Mouse (Mus musculus): ENCODE measurements around the gene Ndufa6. TPM values are rescaled to one million over a fixed set of nuclear protein-coding genes. Genes with fewer than 3 reads are reported as not detected.
A peak's percentile ranks its signal among the peaks of the same experiment; 100 is the strongest.

The Ndufa6 gene
- total RNA-seq, 1 experiment, result 306 TPM

DNA sequence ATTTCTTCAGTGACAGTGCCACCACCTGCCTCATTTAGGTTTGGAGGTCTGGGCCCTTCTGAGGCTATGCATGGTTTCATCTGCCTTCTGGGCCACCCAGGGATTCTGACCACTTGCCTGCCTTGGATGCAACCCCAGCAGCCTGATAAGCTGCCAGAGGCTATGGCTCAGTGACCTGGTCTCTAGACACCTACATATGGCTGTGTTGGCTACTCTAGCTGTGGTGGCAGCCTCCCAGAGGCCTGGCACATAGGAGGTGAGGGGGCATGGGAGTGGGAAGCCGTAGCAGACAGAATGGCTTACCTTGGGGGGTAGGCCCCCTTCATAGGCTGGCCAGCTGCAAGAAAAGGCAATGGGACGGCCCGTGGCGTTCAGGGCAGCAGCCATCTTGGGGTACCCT lies 18.9 kb downstream of the Ndufa6 start:
- no peak overlapping the region for H3K9ac ChIP-seq (ENCODE audit: insufficient read depth, low read depth, low read length, poor library complexity, severe bottlenecking)
- peaks cover 18% of the 10 kb centered on the region; the same call in 1 of the 2 replicates for H3K36me3 ChIP-seq (ENCODE audit: control insufficient read depth, insufficient read depth, low read length, poor library complexity, severe bottlenecking)
- TF ChIP-seq CHD2 (IDR thresholded peaks at IDR 0.05; ENCODE audit: low read depth, low read length) (no peak), HCFC1 (IDR thresholded peaks at IDR 0.05; ENCODE audit: borderline replicate concordance, insufficient read depth, low read length) (no peak)
- no peak for DNase-seq (ENCODE audit: low read depth, low spot score)
- no peak overlapping the region for H3K27ac ChIP-seq (ENCODE audit: insufficient read depth, low read depth, low read length, poor library complexity, severe bottlenecking)
- no peak overlapping the region for H3K4me3 ChIP-seq (ENCODE audit: insufficient read depth in 1 of 2, low read depth in 1 of 2, low read length in 2 of 2, poor library complexity in 1 of 2, severe bottlenecking in 1 of 2)
- H3K9me3 ChIP-seq (ENCODE audit: control insufficient read depth, insufficient read depth, low read depth, low read length), result no peaks in the 10 kb centered on the region
- in situ Hi-C loops (cut with MboI; ENCODE audit: low sequenced_read_pairs in 2 of 2, unreplicated experiment in 2 of 2), result no loop called here
- H3K4me1 ChIP-seq (ENCODE audit: control insufficient read depth in 2 of 2, insufficient read depth in 2 of 2, low read length in 2 of 2, poor library complexity in 1 of 2), result peaks cover 5 to 13% of the 10 kb centered on the region in 2 experiments; a peak in 2 of 4 replicates

GRCm38 (mm10) chr15:82325382-82325781 lies 28.7 kb downstream of the Ndufa6 start:
- Histone ChIP-seq H3K9ac (ENCODE audit: insufficient read depth, low read depth, low read length, poor library complexity, severe bottlenecking) (no peak overlapping the region), H3K9me3 (ENCODE audit: control insufficient read depth, insufficient read depth, low read depth, low read length) (no peaks in the 10 kb centered on the region), H3K36me3 (ENCODE audit: control insufficient read depth, insufficient read depth, low read length, poor library complexity, severe bottlenecking) (peaks cover 3% of the 10 kb centered on the region; the same call in 1 of the 2 replicates), H3K4me3 (ENCODE audit: insufficient read depth in 1 of 2, low read depth in 1 of 2, low read length in 2 of 2, poor library complexity in 1 of 2, severe bottlenecking in 1 of 2) (no peak overlapping the region), H3K4me1 (ENCODE audit: control insufficient read depth in 2 of 2, insufficient read depth in 2 of 2, low read length in 2 of 2, poor library complexity in 1 of 2) (peaks cover 0 to under 1% of the 10 kb centered on the region in 2 experiments; a peak in 1 of 4 replicates), H3K27ac (ENCODE audit: insufficient read depth, low read depth, low read length, poor library complexity, severe bottlenecking) (no peak overlapping the region)
- in situ Hi-C loops (cut with MboI; ENCODE audit: low sequenced_read_pairs in 2 of 2, unreplicated experiment in 2 of 2), result no loop called here
- TF ChIP-seq ZNF384 (IDR thresholded peaks at IDR 0.05; ENCODE audit: low read depth, low read length) (no peak), HCFC1 (IDR thresholded peaks at IDR 0.05; ENCODE audit: borderline replicate concordance, insufficient read depth, low read length) (no peak), ZC3H11A (IDR thresholded peaks at IDR 0.05; ENCODE audit: borderline replicate concordance, low read depth, low read length) (no peak), CHD2 (IDR thresholded peaks at IDR 0.05; ENCODE audit: low read depth, low read length) (no peak), MAFK (IDR thresholded peaks at IDR 0.05; ENCODE audit: insufficient read depth, low read depth, low read length) (no peak)
- DNase-seq (ENCODE audit: low read depth, low spot score), result no peak

- DNase-seq (ENCODE audit: low read depth, low spot score), result no peak
- in situ Hi-C loops (cut with MboI; ENCODE audit: low sequenced_read_pairs in 2 of 2, unreplicated experiment in 2 of 2), result no loop called here
- H3K4me1 ChIP-seq (ENCODE audit: control insufficient read depth in 2 of 2, insufficient read depth in 2 of 2, low read length in 2 of 2, poor library complexity in 1 of 2), result no peaks in the 10 kb centered on the region; a peak in 1 of 4 replicates
Measured at GRCm38 (mm10) chr15:82322195-82322594, 31.9 kb downstream of the Ndufa6 start.

DNA sequence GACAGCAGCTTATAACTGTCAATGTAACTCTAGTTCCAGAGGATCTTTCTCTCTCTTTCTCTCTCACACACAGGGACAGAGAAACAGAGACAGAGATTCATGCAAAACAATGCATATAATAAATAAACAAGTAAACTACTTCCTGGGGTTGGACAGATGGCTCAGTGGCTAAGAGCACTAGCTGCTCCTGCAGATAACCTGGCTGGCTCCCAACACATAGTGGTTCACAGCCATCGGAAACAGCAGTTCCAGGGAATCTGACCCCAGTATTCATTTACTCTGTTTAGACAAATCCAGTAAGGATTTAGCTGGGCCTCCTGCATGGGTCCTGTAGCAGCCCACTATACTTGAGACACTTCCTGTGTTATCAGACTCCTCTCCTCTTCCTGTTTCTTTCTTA lies 34.5 kb downstream of the Ndufa6 start:
- no peak overlapping the region for H3K9ac ChIP-seq (ENCODE audit: insufficient read depth, low read depth, low read length, poor library complexity, severe bottlenecking)
- H3K4me3 ChIP-seq (ENCODE audit: insufficient read depth in 1 of 2, low read depth in 1 of 2, low read length in 2 of 2, poor library complexity in 1 of 2, severe bottlenecking in 1 of 2), result no peak overlapping the region
- in situ Hi-C loops (cut with MboI; ENCODE audit: low sequenced_read_pairs in 2 of 2, unreplicated experiment in 2 of 2), result no loop called here
- H3K9me3 ChIP-seq (ENCODE audit: control insufficient read depth, insufficient read depth, low read depth, low read length), result no peaks in the 10 kb centered on the region
- no peaks in the 10 kb centered on the region for H3K4me1 ChIP-seq (ENCODE audit: control insufficient read depth in 2 of 2, insufficient read depth in 2 of 2, low read length in 2 of 2, poor library complexity in 1 of 2)
- no peak overlapping the region for H3K27ac ChIP-seq (ENCODE audit: insufficient read depth, low read depth, low read length, poor library complexity, severe bottlenecking)
- TF ChIP-seq ZC3H11A (IDR thresholded peaks at IDR 0.05; ENCODE audit: borderline replicate concordance, low read depth, low read length) (no peak), ZNF384 (IDR thresholded peaks at IDR 0.05; ENCODE audit: low read depth, low read length) (no peak), CHD2 (IDR thresholded peaks at IDR 0.05; ENCODE audit: low read depth, low read length) (no peak), MAFK (IDR thresholded peaks at IDR 0.05; ENCODE audit: insufficient read depth, low read depth, low read length) (no peak), HCFC1 (IDR thresholded peaks at IDR 0.05; ENCODE audit: borderline replicate concordance, insufficient read depth, low read length) (no peak)
- H3K36me3 ChIP-seq (ENCODE audit: control insufficient read depth, insufficient read depth, low read length, poor library complexity, severe bottlenecking), result no peaks in the 10 kb centered on the region
- no peak for DNase-seq (ENCODE audit: low read depth, low spot score)

More at GRCm38 (mm10) chr15:82322195-82322594, 31.9 kb downstream of the Ndufa6 start:
- TF ChIP-seq MAFK (IDR thresholded peaks at IDR 0.05; ENCODE audit: insufficient read depth, low read depth, low read length), result no peak
- no peak for TF ChIP-seq CHD2 (IDR thresholded peaks at IDR 0.05; ENCODE audit: low read depth, low read length)
- TF ChIP-seq ZNF384 (IDR thresholded peaks at IDR 0.05; ENCODE audit: low read depth, low read length), result peak; percentile 61; the same call in 1 of the 2 replicates
- TF ChIP-seq ZC3H11A (IDR thresholded peaks at IDR 0.05; ENCODE audit: borderline replicate concordance, low read depth, low read length), result no peak
- TF ChIP-seq HCFC1 (IDR thresholded peaks at IDR 0.05; ENCODE audit: borderline replicate concordance, insufficient read depth, low read length), result no peak
- Histone ChIP-seq H3K4me3 (ENCODE audit: insufficient read depth in 1 of 2, low read depth in 1 of 2, low read length in 2 of 2, poor library complexity in 1 of 2, severe bottlenecking in 1 of 2) (no peak overlapping the region), H3K9ac (ENCODE audit: insufficient read depth, low read depth, low read length, poor library complexity, severe bottlenecking) (no peak overlapping the region), H3K36me3 (ENCODE audit: control insufficient read depth, insufficient read depth, low read length, poor library complexity, severe bottlenecking) (no peaks in the 10 kb centered on the region), H3K9me3 (ENCODE audit: control insufficient read depth, insufficient read depth, low read depth, low read length) (no peaks in the 10 kb centered on the region), H3K27ac (ENCODE audit: insufficient read depth, low read depth, low read length, poor library complexity, severe bottlenecking) (no peak overlapping the region)

- H3K36me3 ChIP-seq (ENCODE audit: control insufficient read depth, insufficient read depth, low read length, poor library complexity, severe bottlenecking), result no peaks in the 10 kb centered on the region
- no peak overlapping the region for H3K9ac ChIP-seq (ENCODE audit: insufficient read depth, low read depth, low read length, poor library complexity, severe bottlenecking)
- no peaks in the 10 kb centered on the region for H3K4me1 ChIP-seq (ENCODE audit: control insufficient read depth in 2 of 2, insufficient read depth in 2 of 2, low read length in 2 of 2, poor library complexity in 1 of 2)
- no peak for TF ChIP-seq HCFC1 (IDR thresholded peaks at IDR 0.05; ENCODE audit: borderline replicate concordance, insufficient read depth, low read length)
- no peak for TF ChIP-seq ZC3H11A (IDR thresholded peaks at IDR 0.05; ENCODE audit: borderline replicate concordance, low read depth, low read length)
- TF ChIP-seq ZNF384 (IDR thresholded peaks at IDR 0.05; ENCODE audit: low read depth, low read length), result no peak
- TF ChIP-seq MAFK (IDR thresholded peaks at IDR 0.05; ENCODE audit: insufficient read depth, low read depth, low read length), result no peak
- H3K4me3 ChIP-seq (ENCODE audit: insufficient read depth in 1 of 2, low read depth in 1 of 2, low read length in 2 of 2, poor library complexity in 1 of 2, severe bottlenecking in 1 of 2), result no peak overlapping the region
- in situ Hi-C loops (cut with MboI; ENCODE audit: low sequenced_read_pairs in 2 of 2, unreplicated experiment in 2 of 2), result no loop called here
- no peak for DNase-seq (ENCODE audit: low read depth, low spot score)
- no peak overlapping the region for H3K27ac ChIP-seq (ENCODE audit: insufficient read depth, low read depth, low read length, poor library complexity, severe bottlenecking)
- H3K9me3 ChIP-seq (ENCODE audit: control insufficient read depth, insufficient read depth, low read depth, low read length), result no peaks in the 10 kb centered on the region
Measured at GRCm38 (mm10) chr15:82317839-82318238, 36.3 kb downstream of the Ndufa6 start.
